Mouse (Mus musculus): ENCODE results near the gene Fam219a. TPM values are rescaled to one million over a fixed set of nuclear protein-coding genes. Genes with fewer than 3 reads are reported as not detected.

Fam219a gene
- total RNA-seq, 2 experiments from 2014 or later, result 0.45 TPM; not detected in 1

- no peak for ATAC-seq (replicated peaks; ENCODE audit: low FRiP score, poor library complexity, severe bottlenecking)
Measured at GRCm38 (mm10) chr4:41556311-41556953, 12.9 kb downstream of the Fam219a start.

GRCm38 (mm10) chr4:41554994-41555663 is 14.2 kb downstream of the Fam219a start:
- no peak for ATAC-seq (replicated peaks; ENCODE audit: low FRiP score, poor library complexity, severe bottlenecking)

- no peak for ATAC-seq (replicated peaks; ENCODE audit: low FRiP score, poor library complexity, severe bottlenecking)
Measured at GRCm38 (mm10) chr4:41553116-41553515, 16.2 kb downstream of the Fam219a start.

GRCm38 (mm10) chr4:41552529-41552928 is 16.8 kb downstream of the Fam219a start:
- ATAC-seq (replicated peaks; ENCODE audit: low FRiP score, poor library complexity, severe bottlenecking), result no peak

- no peak for ATAC-seq (replicated peaks; ENCODE audit: low FRiP score, poor library complexity, severe bottlenecking)
Measured at GRCm38 (mm10) chr4:41547086-41547485, 22.3 kb downstream of the Fam219a start.

- no peak for ATAC-seq (replicated peaks; ENCODE audit: low FRiP score, poor library complexity, severe bottlenecking)
Measured at GRCm38 (mm10) chr4:41545985-41546384, 23.4 kb downstream of the Fam219a start.

- no peak for ATAC-seq (replicated peaks; ENCODE audit: low FRiP score, poor library complexity, severe bottlenecking)
Measured at GRCm38 (mm10) chr4:41542136-41542535, 27.2 kb downstream of the Fam219a start.

- no peak for ATAC-seq (replicated peaks; ENCODE audit: low FRiP score, poor library complexity, severe bottlenecking)
Measured at GRCm38 (mm10) chr4:41534866-41535265, 34.5 kb downstream of the Fam219a start.

- no peak for ATAC-seq (replicated peaks; ENCODE audit: low FRiP score, poor library complexity, severe bottlenecking)
Measured at GRCm38 (mm10) chr4:41532420-41532819, 36.9 kb downstream of the Fam219a start.

- no peak for ATAC-seq (replicated peaks; ENCODE audit: low FRiP score, poor library complexity, severe bottlenecking)
Measured at GRCm38 (mm10) chr4:41527996-41528395, 41.3 kb downstream of the Fam219a start.

GRCm38 (mm10) chr4:41527076-41527475 is 42.3 kb downstream of the Fam219a start:
- no peak for ATAC-seq (replicated peaks; ENCODE audit: low FRiP score, poor library complexity, severe bottlenecking)

- ATAC-seq (replicated peaks; ENCODE audit: low FRiP score, poor library complexity, severe bottlenecking), result no peak
Measured at GRCm38 (mm10) chr4:41526553-41526952, 42.8 kb downstream of the Fam219a start.

GRCm38 (mm10) chr4:41524829-41525228 is 44.5 kb downstream of the Fam219a start:
- no peak for ATAC-seq (replicated peaks; ENCODE audit: low FRiP score, poor library complexity, severe bottlenecking)

GRCm38 (mm10) chr4:41523839-41524238 is 45.5 kb downstream of the Fam219a start:
- no peak for ATAC-seq (replicated peaks; ENCODE audit: low FRiP score, poor library complexity, severe bottlenecking)

- no peak for ATAC-seq (replicated peaks; ENCODE audit: low FRiP score, poor library complexity, severe bottlenecking)
Measured at GRCm38 (mm10) chr4:41522788-41523187, 46.5 kb downstream of the Fam219a start.

- no peak for ATAC-seq (replicated peaks; ENCODE audit: low FRiP score, poor library complexity, severe bottlenecking)
Measured at GRCm38 (mm10) chr4:41522136-41522535, 47.2 kb downstream of the Fam219a start.

GRCm38 (mm10) chr4:41520641-41521040 is 48.7 kb downstream of the Fam219a start:
- no peak for ATAC-seq (replicated peaks; ENCODE audit: low FRiP score, poor library complexity, severe bottlenecking)

- ATAC-seq (replicated peaks; ENCODE audit: low FRiP score, poor library complexity, severe bottlenecking), result no peak
Measured at GRCm38 (mm10) chr4:41519195-41519594, 50.1 kb downstream of the Fam219a start.

- ATAC-seq (replicated peaks; ENCODE audit: low FRiP score, poor library complexity, severe bottlenecking), result no peak
Measured at GRCm38 (mm10) chr4:41518349-41518748, 51.0 kb downstream of the Fam219a start.

GRCm38 (mm10) chr4:41517233-41517632 is 52.1 kb downstream of the Fam219a start, which contains the start of gene 1110017D15Rik:
TSS of gene 1110017D15Rik (minus strand) at chr4:41517333.
- no peak for ATAC-seq (replicated peaks; ENCODE audit: low FRiP score, poor library complexity, severe bottlenecking)

- ATAC-seq (replicated peaks; ENCODE audit: low FRiP score, poor library complexity, severe bottlenecking), result no peak
Measured at GRCm38 (mm10) chr4:41513714-41514113, 55.6 kb downstream of the Fam219a start.

Measured in erythroid progenitor cell, adult 5-6 weeks (primary cell).